Mouse (Mus musculus) forebrain, embryonic 12.5 days (tissue): ENCODE data around the gene Pdilt. TPM values are rescaled to one million over a fixed set of nuclear protein-coding genes. Genes with fewer than 3 reads are reported as not detected.
"Not testable (repeated sequence)": the region's sequence is repeated elsewhere in the genome, so short reads cannot be mapped to it uniquely, and the experiment has no call there.

Experiments
- ATAC-seq: fragments of 200-750 bp; cut with Nextera tagmentation; 2 replicates; pipeline ENCODE4 v1.8.0; 2017; ENCODE audit warnings: moderate TSS enrichment; ENCODE audit not compliant: low FRiP score
- H3K27ac ChIP-seq: fragments of 300-500 bp; sonication (generic); 2 replicates; pipeline ENCODE4 v1.5.1; 2016; ENCODE audit warnings: mild to moderate bottlenecking
- H3K27me3 ChIP-seq: fragments of 300-500 bp; sonication (generic); 2 replicates; pipeline ENCODE4 v1.6.1; 2016; ENCODE audit warnings: mild to moderate bottlenecking
- H3K36me3 ChIP-seq: fragments of 300-500 bp; sonication (generic); replicated peaks from 2 replicates; pipeline ENCODE4 v1.6.1; 2016; ENCODE audit warnings: mild to moderate bottlenecking
- H3K4me1 ChIP-seq: fragments of 300-500 bp; sonication (generic); 2 replicates; pipeline ENCODE4 v1.6.1; 2016
- H3K4me2 ChIP-seq: fragments of 300-500 bp; sonication (generic); 2 replicates; pipeline ENCODE4 v1.6.1; 2016; ENCODE audit warnings: mild to moderate bottlenecking, moderate library complexity
- H3K4me3 ChIP-seq: fragments of 300-500 bp; sonication (generic); replicated peaks from 2 replicates; pipeline ENCODE4 v1.5.1; 2016; ENCODE audit warnings: mild to moderate bottlenecking
- H3K9ac ChIP-seq: fragments of 300-500 bp; sonication (generic); 2 replicates; pipeline ENCODE4 v1.6.1; 2016; ENCODE audit warnings: mild to moderate bottlenecking
- H3K9me3 ChIP-seq: fragments of 300-500 bp; sonication (generic); 2 replicates; pipeline ENCODE4 v1.6.1; 2016
- WGBS: fragments of 180-500 bp; shearing (Covaris S2); methylation state at CpG from one replicate; pipeline ENCODE4 v1.1.7; 2016; 5-methylcytosine and 5-hydroxymethylcytosine counted together
- polyA plus RNA-seq: library from polyadenylated mRNA; unstranded; fragments of >200 nt; fragmentation: Nextera tagmentation; extraction: Ambion mirVana; gene quantifications from 2 replicates; pipeline ENCODE4 v1.2.1, GENCODE M21; 2016

Pdilt gene
- not detected in 2 replicates for polyA plus RNA-seq

DNA sequence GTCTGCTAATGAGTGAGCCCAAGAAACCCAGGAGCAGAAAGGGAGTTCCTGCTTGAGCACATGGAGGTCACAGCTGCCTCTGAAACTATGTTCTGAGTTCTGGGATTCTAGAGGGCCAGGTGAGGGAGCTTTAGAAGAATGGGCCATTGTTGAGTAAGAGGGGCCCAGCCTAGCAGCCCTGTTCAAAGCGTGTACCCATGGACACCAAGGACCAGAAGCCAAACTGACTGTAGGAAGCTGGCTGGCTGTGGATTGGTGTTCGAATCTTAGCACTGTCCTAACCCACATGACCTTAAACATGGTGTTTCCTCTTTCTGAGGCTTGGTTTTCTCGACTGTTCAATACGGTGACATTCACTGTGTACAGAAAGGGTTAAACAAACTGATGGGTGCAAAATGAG lies at the start of gene Pdilt:
TSS of gene Pdilt (minus strand) at position 101 of the 400 bp plus-strand sequence.
- 73% methylated on average over 4 of the region's 4 CpGs for WGBS
- H3K4me3 ChIP-seq: no peak within 1 kb of the TSS

GRCm38 (mm10) chr7:119562476-119562875 lies 39.2 kb upstream of the Pdilt start:
- not testable (repeated sequence) for H3K9me3 ChIP-seq, H3K4me2 ChIP-seq, H3K36me3 ChIP-seq, H3K27me3 ChIP-seq, H3K9ac ChIP-seq, H3K4me3 ChIP-seq, H3K27ac ChIP-seq, ATAC-seq, H3K4me1 ChIP-seq
- WGBS: 80% methylated on average over 2 of the region's 2 CpGs

More for the DNA sequence above, at the start of gene Pdilt:
- H3K27ac ChIP-seq: no peak within 1 kb of the TSS
- 0 out of 2 replicates have a peak, but pooled peaks cover 3% of the 10 kb centered on the region for H3K27me3 ChIP-seq
- H3K9me3 ChIP-seq: no peaks in the 10 kb centered on the region
- H3K4me2 ChIP-seq: no peak within 1 kb of the TSS
- peaks cover 4% of the 10 kb centered on the region; the same call in 1 of the 2 replicates for H3K4me1 ChIP-seq
- no peaks in the 10 kb centered on the region for H3K36me3 ChIP-seq
- no peak within 1 kb of the TSS for H3K9ac ChIP-seq
- ATAC-seq: no peak

GRCm38 (mm10) chr7:119561441-119561840 lies 38.2 kb upstream of the Pdilt start:
- H3K4me2 ChIP-seq: no peak overlapping the region
- H3K36me3 ChIP-seq: no peaks in the 10 kb centered on the region
- 51% methylated on average over 4 of the region's 4 CpGs for WGBS
- H3K4me1 ChIP-seq: no peaks in the 10 kb centered on the region
- no peaks in the 10 kb centered on the region for H3K9me3 ChIP-seq
- H3K27me3 ChIP-seq: no peaks in the 10 kb centered on the region
- H3K9ac ChIP-seq: no peak overlapping the region
- no peak for ATAC-seq
- no peak overlapping the region for H3K27ac ChIP-seq
- H3K4me3 ChIP-seq: no peak overlapping the region

GRCm38 (mm10) chr7:119560452-119560835 lies 37.2 kb upstream of the Pdilt start:
- no peak for ATAC-seq
- H3K9me3 ChIP-seq: no peaks in the 10 kb centered on the region
- no peaks in the 10 kb centered on the region for H3K27me3 ChIP-seq
- H3K36me3 ChIP-seq: no peaks in the 10 kb centered on the region
- H3K4me1 ChIP-seq: no peaks in the 10 kb centered on the region
- H3K4me2 ChIP-seq: no peak overlapping the region
- no peak overlapping the region for H3K27ac ChIP-seq
- H3K4me3 ChIP-seq: no peak overlapping the region
- WGBS: 89% methylated on average over 3 of the region's 3 CpGs
- no peak overlapping the region for H3K9ac ChIP-seq

- 80% methylated on average over 3 of the region's 3 CpGs for WGBS
These were observed 36.6 kb upstream of the Pdilt start for GRCm38 (mm10) chr7:119559789-119560451.

DNA sequence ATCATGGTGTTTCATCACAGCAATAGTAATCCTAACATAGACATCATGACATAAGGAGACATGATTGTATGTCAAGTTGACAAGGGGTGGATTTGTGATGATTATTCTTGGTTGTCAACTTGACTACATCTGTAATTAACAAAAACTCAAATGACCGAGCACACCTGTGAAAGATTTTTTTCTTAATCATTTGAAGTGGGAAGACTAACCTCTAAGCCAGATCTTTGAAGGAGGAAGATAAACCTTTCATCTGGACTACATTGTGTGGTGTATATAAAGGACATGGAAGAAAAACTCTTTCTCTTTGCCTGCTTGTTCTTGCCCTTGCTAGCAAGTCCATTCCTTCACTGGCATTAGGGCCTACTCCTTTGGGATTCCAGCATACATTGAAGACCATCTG lies 30.8 kb upstream of the Pdilt start, which contains the start of gene Acsm2:
TSS of gene Acsm2 (plus strand) at position 301 of the 400 bp plus-strand sequence.
- no peak within 1 kb of the TSS for H3K4me2 ChIP-seq
- ATAC-seq: no peak
- no peaks in the 10 kb centered on the region for H3K4me1 ChIP-seq
- no peak within 1 kb of the TSS for H3K27ac ChIP-seq
- no peak within 1 kb of the TSS for H3K9ac ChIP-seq
- H3K36me3 ChIP-seq: no peaks in the 10 kb centered on the region
- no peaks in the 10 kb centered on the region for H3K9me3 ChIP-seq
- no peaks in the 10 kb centered on the region for H3K27me3 ChIP-seq
- 91% methylated on average over 1 of the region's 1 CpGs for WGBS
- no peak within 1 kb of the TSS for H3K4me3 ChIP-seq

More at GRCm38 (mm10) chr7:119559789-119560451, 36.6 kb upstream of the Pdilt start:
- no peak for ATAC-seq
- Histone ChIP-seq H3K36me3 (no peaks in the 10 kb centered on the region), H3K4me3 (no peak overlapping the region), H3K27me3 (no peaks in the 10 kb centered on the region), H3K9me3 (no peaks in the 10 kb centered on the region), H3K4me1 (no peaks in the 10 kb centered on the region), H3K27ac (no peak overlapping the region), H3K9ac (no peak overlapping the region), H3K4me2 (no peak overlapping the region)

- no peak overlapping the region for H3K4me2 ChIP-seq
These were observed 27.4 kb upstream of the Pdilt start for GRCm38 (mm10) chr7:119550471-119551222.

DNA sequence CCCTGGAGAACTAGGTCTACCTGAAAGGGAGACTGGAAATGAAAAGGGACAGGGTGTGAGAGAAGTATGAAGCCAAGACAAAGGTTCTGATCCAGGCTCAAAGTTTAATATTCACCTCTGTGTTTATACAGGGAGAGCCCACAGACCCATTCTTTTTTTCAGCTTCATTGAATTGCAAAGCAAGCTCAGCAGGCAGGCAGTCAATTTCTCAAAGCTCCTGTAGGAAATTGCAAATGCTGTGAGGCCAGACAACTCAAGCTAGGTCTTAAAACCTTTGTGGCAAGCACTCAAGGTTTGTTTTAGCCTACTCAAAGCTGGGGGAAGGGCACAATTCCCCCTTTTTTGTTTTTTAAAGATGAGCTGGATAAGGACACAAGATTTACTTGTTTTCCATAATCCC lies 22.3 kb upstream of the Pdilt start:
- no peak for ATAC-seq
- H3K4me3 ChIP-seq: no peak overlapping the region
- H3K9ac ChIP-seq: no peak overlapping the region
- H3K27me3 ChIP-seq: no peaks in the 10 kb centered on the region
- H3K27ac ChIP-seq: no peak overlapping the region
- H3K4me2 ChIP-seq: no peak overlapping the region
- no peaks in the 10 kb centered on the region for H3K36me3 ChIP-seq
- no peaks in the 10 kb centered on the region for H3K4me1 ChIP-seq
- H3K9me3 ChIP-seq: no peaks in the 10 kb centered on the region

More at GRCm38 (mm10) chr7:119550471-119551222, 27.4 kb upstream of the Pdilt start:
- H3K27me3 ChIP-seq: no peaks in the 10 kb centered on the region
- no peak overlapping the region for H3K9ac ChIP-seq
- no peaks in the 10 kb centered on the region for H3K36me3 ChIP-seq
- ATAC-seq: no peak
- 88% methylated on average over 3 of the region's 3 CpGs for WGBS
- H3K4me1 ChIP-seq: no peaks in the 10 kb centered on the region
- no peak overlapping the region for H3K4me3 ChIP-seq
- H3K27ac ChIP-seq: no peak overlapping the region
- no peaks in the 10 kb centered on the region for H3K9me3 ChIP-seq

DNA sequence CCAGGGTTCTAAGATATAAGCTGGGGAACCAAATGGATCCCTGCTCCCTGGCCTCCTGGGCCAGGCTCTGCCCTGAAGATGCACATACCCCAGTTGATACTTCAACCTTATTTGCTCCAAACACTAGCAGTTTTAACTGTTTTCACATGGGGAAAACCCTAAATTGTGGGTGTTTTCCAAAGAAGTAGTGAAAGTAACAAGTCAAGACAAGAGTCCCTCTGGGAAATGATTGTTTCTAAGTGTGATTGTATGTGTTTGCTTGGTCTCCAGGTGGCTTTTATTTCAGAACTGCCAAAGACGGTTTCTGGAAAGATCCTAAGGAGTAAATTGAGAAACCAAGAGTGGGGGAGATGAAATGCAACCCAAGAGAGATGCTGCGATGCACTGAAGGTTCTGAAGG lies 19.2 kb upstream of the Pdilt start:
- WGBS: 87% methylated on average over 2 of the region's 2 CpGs
- ATAC-seq: no peak
- Histone ChIP-seq H3K4me1 (no peaks in the 10 kb centered on the region), H3K36me3 (no peaks in the 10 kb centered on the region), H3K27me3 (no peaks in the 10 kb centered on the region), H3K4me3 (no peak overlapping the region), H3K9ac (no peak overlapping the region), H3K27ac (no peak overlapping the region), H3K9me3 (no peaks in the 10 kb centered on the region), H3K4me2 (no peak overlapping the region)

GRCm38 (mm10) chr7:119534389-119534788 lies 11.1 kb upstream of the Pdilt start:
- 84% methylated on average over 2 of the region's 2 CpGs for WGBS
- Histone ChIP-seq H3K4me2 (no peak overlapping the region), H3K9ac (no peak overlapping the region), H3K27me3 (no peaks in the 10 kb centered on the region), H3K27ac (no peak overlapping the region), H3K9me3 (no peaks in the 10 kb centered on the region), H3K4me3 (no peak overlapping the region), H3K36me3 (no peaks in the 10 kb centered on the region), H3K4me1 (no peaks in the 10 kb centered on the region)
- ATAC-seq: no peak

DNA sequence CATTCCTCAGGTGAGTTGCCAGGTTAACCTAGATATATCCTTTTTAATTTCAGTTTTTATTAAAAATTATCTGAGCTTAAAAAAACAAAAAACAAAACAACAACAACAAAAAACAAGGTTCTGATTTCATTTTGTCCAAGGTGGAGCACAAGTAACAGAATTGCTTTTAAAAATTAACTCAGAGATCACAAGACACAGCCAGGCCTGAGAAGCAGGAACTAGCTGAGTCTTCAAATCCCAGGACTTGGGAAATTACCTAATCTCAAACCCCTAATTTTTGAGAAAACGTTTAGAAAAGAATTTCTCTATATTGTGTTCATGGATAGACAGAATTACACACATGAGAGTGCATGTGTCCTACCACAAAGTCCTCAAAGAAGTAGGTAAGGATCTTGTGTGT lies 9.6 kb upstream of the Pdilt start:
- Histone ChIP-seq H3K27me3 (no peaks in the 10 kb centered on the region), H3K4me1 (no peaks in the 10 kb centered on the region), H3K4me3 (no peak overlapping the region), H3K9me3 (no peaks in the 10 kb centered on the region), H3K36me3 (no peaks in the 10 kb centered on the region), H3K9ac (no peak overlapping the region), H3K27ac (no peak overlapping the region), H3K4me2 (no peak overlapping the region)
- ATAC-seq: no peak
- 58% methylated on average over 1 of the region's 1 CpGs for WGBS

- peaks cover 4% of the 10 kb centered on the region; the same call in 1 of the 2 replicates for H3K4me1 ChIP-seq
- no peaks in the 10 kb centered on the region for H3K36me3 ChIP-seq
- no peak overlapping the region for H3K4me2 ChIP-seq
- H3K9ac ChIP-seq: no peak overlapping the region
- no peak overlapping the region for H3K27ac ChIP-seq
- 82% methylated on average over 7 of the region's 7 CpGs for WGBS
- no peak overlapping the region for H3K4me3 ChIP-seq
- H3K9me3 ChIP-seq: no peaks in the 10 kb centered on the region
- 0 out of 2 replicates have a peak, but pooled peaks cover 3% of the 10 kb centered on the region for H3K27me3 ChIP-seq
- ATAC-seq: no peak
These were observed 5.3 kb upstream of the Pdilt start for GRCm38 (mm10) chr7:119528617-119529016.
